Mouse (Mus musculus): Measurements from ENCODE around the gene Setdb1.
A peak's percentile ranks its signal among the peaks of the same experiment; 100 is the strongest.

The Setdb1 gene

DNA sequence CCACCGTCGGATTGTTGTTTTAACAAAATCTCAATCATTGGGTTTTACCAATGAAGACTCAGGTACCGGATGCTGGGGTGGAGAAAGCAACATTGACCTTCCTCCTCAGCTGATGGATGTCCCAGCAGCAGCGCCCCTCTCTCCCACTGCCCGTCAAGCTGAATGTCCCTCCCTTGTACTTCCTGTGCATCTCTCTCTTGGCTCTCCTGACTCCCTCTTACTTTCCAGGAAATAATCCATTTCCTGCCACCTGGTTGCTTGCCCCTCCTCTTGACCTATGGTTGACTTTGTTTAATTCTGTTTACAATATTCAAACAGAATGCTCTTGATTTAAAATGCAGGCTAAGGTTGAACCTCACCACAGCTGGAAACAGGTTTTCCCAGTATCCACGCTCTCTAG lies 66.8 kb downstream of the Setdb1 start:
- no peak for DNase-seq

DNA sequence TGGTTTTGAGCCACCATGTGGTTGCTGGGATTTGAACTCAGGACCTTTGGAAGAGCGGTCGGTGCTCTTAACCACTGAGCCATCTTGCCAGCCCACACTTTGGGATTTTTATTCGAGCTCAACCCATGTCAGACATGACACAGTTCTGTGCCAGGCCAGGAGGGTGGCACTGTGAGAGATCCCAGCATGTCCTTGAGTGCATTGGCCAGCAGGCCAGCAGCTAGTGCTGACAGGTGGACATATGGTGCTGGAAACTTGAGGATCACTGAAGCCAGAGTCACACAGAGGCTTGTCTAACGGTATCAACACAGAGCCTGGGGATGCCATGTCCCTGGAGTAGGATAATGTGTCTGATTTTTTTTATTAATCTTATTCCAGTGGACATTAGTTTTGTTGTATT lies 67.6 kb downstream of the Setdb1 start:
- DNase-seq, result no peak

DNA sequence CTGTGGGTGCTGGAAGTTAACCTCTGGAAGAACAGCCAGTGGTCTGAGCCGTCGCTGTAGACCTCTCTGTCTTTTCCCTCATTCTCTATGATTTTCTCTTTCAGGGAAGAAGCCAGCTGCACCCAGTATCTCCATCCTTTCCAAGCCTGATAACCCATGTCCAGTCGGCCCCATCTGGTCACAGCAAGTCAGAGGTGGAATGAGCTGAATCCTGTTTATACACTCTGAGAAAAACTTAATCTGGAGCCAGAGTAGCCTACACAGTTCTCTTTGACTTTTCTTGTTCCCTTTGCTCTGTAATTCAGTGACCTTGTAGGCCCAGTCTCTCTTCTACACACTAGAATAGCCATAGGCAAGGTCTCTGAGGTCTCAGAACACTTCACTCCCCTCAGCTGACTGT lies 69.5 kb downstream of the Setdb1 start:
- DNase-seq, result no peak

DNA sequence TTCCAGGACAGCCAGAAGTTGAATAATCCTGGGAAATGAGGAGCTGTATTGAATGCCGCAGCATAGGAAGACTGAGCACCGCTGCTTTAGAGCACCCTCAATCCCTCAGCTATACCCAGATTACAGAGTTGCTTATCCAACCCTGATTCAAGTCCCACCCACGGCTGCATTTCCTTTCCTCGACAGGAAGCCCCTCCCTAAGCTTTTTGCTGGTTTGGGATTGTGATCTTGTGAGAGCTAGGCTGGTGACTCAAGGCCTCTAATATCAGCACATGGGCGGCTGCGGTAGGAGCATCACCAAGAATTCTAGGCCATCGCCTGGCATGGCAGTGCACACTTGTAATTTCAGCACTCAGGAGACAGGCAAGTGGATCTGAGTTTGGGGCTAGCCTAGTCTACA lies 70.5 kb downstream of the Setdb1 start:
- peak; percentile 73 for DNase-seq

DNA sequence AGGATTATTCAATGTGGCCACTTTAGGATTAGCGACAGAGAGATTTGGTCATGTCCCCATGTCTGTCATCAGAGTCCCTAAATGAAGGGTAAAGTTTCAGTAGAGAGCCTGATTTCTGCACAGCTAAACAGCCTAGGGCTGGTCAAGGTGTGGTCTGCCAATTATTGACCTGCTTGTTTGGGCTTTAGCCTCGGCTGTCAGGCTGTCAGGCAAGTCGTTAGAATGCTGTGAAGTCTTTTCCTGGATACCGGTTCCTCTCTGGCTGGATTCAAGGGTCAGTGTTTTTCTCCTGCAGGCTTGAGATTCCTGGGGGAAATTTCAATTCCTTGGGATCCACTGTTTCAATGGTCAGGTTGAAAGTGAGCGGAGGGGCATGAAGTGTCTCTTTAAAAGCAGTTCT lies 71.0 kb downstream of the Setdb1 start:
- no peak for DNase-seq

DNA sequence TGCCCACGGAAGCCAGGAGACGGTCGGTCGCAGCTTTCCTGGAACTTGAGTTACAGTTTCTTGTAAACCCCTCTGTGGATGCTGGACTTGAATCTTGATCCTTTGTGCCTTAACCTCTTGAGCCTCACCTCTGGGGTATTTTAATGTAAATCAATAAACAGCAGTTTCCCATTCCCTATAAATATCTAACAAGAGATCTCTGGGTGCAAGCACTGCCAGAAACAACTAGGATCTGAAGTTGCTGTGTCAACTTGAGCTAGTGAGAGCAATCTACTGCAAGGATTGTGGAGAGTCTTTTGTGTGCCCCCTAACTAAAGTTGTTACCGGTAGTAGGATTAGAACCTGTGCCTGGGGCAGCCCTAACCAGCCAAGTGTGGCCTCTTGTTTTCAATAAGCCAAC lies 71.6 kb downstream of the Setdb1 start:
- DNase-seq, result no peak

DNA sequence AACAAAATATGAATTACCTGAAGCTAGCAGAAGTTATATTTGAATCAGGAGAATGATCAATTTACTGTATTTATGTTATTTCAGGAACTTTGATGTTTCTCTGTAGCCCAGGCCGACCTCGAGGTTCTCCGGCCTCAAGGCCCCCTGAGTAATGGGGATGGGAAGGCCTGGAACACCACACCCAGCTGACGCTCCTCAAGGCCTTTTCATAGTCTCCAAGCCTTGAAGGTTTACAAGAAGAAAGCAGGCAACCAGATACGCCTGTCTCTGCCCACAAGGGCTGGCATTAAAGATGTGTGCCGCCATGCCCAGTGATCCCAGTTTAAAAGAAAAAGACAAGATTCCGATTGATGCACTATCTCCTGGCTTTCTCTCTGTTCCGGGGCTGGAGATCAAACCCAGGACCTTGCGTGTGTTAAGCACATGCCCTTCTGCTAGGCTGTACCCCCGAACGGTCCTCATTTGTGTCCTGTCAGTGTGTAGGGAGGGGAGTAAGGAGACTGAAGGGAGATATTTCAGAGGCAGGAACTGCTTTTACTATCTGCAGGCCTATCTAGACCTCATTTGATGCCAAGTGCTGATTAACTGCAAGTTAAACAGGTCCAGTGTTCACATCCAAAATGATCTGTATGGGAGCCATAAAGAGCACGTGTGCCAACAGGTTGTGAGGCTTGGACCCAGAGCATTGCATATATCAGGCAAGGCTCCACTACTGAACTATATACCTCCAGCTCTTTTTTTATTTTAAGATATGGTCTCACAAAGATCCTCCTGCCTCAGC lies 72.3 kb downstream of the Setdb1 start:
- DNase-seq, result no peak

DNA sequence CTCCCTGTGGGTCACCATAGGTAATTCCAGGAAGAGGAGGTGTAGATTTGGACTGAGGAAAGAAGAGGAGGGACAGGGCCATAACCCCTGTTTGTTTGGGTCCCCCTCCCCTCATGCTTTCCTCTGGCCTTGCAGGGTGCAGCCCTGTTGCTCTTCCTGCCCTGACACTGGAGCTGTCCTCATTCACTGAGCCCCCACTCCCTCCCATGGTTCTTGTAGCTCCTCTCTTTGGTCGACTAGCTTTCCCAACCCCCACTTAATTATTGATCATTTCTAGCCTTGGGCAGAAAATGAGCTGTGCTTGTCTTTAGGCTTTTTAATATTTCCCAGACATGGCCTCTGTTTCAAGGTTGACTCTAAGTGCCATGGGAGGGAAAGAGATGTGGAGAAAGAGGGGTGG lies 72.9 kb downstream of the Setdb1 start:
- no peak for DNase-seq

DNA sequence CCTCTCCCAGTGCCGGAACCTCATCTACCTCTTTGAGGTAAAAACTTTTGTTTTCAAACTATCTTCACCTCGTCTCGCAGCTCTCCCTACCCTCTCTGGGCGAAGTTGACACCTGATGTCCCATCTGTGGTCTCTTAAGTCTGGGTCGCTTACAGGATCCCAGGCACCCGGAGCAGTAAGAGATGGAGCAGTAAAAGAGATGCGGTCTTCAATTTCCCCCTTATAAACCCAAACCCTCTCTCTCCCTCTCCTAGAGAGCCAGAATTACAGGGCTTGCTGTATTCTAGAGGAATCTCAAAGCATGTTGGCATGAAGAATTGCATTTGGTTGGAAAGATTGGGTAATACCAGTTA lies 73.4 kb downstream of the Setdb1 start:
- DNase-seq, result no peak

DNA sequence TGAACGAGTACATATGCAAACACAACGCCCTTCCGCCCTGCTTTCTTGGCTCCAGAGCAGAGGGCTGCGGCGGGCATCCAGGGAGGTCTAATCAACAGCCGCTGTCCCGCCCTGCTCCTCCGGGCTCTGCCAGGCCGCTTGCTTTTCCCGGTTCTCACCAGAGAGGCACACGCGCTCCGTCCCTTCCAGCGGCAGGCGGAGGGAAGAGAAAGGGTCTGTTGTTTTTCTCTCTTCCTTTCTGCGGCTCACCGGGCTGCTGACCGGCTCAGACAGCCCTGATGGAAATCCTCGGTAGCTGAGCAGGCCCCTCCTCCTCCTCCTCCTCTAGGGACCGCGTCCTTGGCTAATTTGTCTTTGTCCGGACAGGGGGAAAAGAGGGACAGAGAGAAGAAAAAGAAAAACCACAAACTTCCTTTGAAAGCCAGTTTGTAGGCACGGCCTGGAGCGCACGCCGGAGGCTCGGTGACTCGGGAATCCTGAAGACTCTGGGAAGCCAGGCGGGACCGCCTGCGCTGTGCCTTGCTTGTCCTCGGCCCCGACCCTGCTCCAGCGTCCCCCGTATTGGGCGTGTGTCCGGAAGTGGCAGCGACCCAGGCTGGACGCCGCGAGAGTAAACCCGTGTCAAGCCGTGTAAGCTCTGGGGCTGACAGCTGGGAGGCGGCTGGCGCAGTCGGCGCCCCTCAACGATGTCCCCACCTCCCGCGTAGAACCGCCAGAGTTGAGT lies 74.0 kb downstream of the Setdb1 start:
- peak; percentile 90 for DNase-seq

DNA sequence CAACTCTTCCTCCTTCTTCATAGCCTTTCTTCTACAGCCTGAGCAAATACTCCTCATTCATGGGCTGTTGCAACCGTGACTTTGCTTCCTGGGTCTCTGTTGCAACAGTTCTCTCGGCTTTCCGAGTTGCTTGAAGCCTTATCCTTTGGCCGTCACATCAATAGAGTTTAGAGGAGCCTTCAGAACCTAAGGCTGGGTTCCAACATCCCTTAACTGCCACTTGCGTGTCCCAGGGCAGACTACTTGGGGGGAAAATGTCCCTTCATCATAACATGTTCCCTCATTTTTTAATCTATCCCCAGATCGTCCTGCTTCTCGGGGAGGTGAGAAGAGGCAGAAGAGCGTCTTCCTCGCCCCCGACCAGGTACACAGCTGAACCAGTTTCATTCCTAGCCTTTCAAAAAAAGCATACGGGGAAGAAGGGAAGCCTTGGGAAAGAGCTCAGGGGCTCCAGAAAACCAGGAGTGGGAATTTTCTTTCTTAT lies 74.6 kb downstream of the Setdb1 start:
- DNase-seq, result peak; percentile 90

DNA sequence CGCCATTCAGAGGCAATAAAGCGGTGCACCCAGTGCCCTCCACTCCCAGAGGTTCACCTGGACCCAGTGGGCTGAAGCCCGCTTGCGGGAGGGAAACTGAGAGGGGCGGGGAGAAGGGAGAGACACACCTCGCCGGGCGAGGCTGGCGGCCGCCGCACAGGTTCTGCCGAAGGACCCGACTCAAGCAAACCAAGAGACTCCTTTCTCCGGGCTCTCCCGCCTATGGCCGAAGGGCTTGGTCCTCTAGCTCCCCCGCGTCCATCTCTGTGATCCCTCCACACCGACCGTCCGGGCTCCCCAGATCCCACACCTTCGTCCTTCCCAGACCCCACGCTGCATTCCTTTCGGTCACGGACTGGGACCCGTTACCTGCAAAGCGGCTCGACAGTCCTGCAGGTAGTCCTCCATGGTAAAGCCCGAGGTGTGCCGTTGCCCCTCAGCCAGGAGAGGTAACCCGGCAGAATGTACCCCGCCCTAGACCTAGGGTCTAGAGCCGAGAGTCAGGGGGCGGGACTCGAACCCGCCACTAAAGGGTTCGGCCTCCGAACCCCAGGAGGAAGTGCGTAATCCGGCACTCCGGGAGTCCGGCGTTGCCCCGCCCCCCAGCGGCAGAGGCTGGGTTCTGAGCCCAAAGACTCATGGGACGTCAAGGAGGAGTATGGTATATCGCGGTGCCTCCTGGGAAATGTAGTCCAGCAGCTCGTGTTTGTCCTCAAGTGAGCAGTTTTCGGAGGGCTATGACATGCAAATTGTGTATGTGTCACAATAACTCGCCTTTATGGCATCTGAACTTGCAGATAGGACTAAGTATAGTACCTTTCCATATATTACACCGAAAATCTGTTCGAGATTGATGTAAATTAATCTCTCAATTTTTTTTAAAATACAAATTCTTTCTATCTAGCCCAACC lies 75.5 kb downstream of the Setdb1 start, which contains the start of the genes Mindy1 and Prune1:
Mindy1 (plus strand) TSS at position 130 of the 911 bp plus-strand sequence.
Prune1 (minus strand) TSS at position 861 of the 911 bp plus-strand sequence.
- DNase-seq, result peak; percentile 100

DNA sequence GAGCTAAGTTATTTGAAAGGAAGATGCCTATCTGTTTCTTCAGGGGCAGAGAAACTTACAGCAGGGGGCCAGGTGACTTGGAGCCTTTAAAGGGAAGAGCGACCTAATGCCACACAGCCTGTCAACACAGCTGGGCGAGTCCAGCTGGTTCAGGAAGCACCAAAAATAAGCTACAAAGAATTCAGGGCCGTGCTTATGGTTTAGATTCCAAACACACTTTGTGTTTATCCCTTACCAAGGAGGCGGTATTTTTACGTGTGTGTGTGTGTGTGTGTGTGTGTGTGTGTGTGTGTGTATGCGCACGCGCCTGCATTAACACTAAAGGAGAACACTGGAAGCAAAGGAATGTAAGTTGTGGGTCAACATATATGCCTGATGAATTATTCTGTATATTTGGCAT lies 76.3 kb downstream of the Setdb1 start:
- peak; percentile 70 for DNase-seq

DNA sequence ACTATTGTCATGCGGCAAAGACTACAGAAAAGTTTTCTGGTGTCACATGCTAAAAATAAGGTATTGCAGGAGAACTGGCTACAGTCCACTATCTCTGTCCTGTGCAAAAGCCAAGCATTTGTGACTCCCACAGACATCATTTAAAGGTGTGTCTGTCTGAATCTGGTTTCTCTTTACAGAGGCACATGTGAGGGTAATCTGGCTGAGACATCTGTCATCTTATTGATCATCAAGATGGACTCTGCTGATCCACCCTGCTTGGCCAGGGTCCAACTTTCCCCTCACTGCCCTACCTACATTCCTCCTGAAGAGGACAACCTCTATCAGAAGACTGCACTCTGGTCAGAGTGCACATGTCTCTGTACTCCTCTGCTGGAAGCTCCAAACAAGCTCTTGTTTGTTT lies 79.9 kb downstream of the Setdb1 start:
- DNase-seq, result no peak

DNA sequence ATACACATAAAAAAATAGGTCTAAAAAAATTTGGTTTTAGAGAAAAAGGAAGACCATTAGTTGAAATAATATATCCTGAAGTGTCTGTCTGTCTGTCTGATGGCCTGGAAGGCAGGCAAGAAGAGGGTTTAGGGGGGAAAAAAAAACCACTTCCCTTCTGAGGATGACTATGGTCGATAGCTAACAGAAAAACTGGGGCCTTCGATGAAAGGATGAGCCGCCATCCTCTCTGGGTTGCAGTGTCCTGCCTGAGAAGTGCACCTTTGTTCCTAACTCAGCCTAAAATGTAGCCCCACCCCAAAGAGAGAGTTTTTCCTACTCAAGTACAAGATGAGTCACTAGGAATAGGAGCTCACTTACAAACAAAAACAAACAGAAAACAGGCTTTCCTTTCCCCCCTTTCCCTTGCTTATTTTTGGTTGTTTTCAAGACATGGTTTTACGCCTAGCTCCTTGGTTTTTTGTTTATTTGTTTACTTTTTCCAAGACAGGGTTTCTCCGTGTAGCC lies 80.5 kb downstream of the Setdb1 start:
- DNase-seq, result no peak

DNA sequence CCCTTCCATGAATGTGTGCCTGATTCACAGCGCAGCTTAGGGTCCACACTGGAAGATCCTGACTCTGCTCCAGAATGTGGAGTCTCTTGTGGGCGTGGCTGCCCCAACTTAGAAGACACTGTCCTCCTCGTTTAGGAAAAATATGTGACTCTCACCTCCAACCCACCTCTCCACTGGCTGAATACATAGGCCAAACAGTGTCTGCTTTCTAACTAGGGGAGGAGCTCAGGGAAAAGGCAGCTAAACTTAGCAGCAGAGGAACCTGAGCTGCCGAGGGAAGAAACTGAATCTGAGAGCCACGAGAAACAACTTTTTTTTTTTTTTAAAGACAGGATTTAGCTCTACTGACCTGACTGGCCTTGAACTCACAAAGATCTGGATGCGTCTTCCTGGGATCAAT lies 81.8 kb downstream of the Setdb1 start:
- DNase-seq, result no peak

DNA sequence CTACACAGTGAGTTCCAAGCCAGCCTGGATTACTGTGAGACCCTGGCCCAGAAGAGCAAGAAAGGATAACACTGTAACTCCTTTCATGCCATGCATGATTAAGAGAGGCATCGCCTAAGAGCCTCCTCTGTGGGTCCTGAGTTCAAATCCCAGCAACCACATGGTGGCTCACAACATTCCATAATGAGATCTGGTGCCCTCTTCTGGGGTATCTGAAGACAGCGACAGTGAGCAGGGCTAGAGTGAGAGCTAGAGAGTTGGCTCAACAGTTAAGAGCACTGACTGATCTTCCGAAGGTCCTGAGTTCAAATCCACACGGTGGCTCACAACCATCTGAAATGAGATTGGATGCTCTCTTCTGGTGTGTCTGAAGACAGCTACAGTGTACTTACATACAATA lies 82.5 kb downstream of the Setdb1 start:
- no peak for DNase-seq
